Mouse (Mus musculus): ENCODE results near the gene Dtd2. TPM values are rescaled to one million over a fixed set of nuclear protein-coding genes. Genes with fewer than 3 reads are reported as not detected.

Dtd2 gene
- polyA plus RNA-seq, 1 experiment from 2014 or later, result 21.1 TPM

DNA sequence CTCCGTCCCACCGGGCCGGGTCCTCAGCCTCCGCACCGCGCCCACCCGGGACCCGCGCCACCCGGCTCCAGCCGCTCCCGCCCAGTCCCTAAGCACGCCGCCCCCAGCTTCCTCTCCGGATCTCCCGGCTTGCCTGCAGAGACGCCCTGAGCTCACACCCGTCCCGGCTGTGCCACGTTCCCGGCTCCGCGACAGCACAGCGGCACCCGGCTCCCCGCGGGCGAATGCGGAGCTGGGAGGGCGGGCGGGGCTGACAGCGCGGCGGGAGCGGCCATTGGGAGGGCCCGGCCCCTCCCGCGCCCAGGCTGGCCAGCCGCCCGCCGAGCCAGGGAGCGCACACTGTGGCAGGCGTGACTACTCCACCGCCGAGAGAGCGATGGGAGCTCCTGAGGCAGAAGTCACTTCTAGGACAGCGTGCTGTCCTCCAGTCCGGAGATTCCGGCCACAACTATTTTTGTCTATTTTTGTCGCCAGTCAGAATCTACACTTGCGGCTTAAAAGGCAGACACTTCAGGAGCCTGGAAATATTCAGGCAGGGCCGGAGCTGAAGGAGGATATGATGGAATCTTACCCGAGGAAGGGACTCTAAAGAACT is 35.1 kb downstream of the Dtd2 start, which contains the start of gene Heatr5a:
Heatr5a (minus strand) TSS at position 252 of the 595 bp plus-strand sequence.
- under 1% methylated on average over 52 of the region's 53 CpGs for WGBS

GRCm38 (mm10) chr12:51970352-51971069 is 35.8 kb downstream of the Dtd2 start:
- Histone ChIP-seq H3K27me3 (ENCODE audit: control insufficient read depth, insufficient read depth, low read length) (no peaks in the 10 kb centered on the region), H3K9me3 (replicated peaks; ENCODE audit: control insufficient read depth, low read length) (no peaks in the 10 kb centered on the region), H3K9ac (ENCODE audit: low read length) (peak overlapping the region; percentile 94), H3K4me2 (ENCODE audit: low read depth, low read length) (peak overlapping the region; percentile 60), H3K4me3 (replicated peaks; ENCODE audit: low read length) (peak overlapping the region; percentile 97), H3K36me3 (ENCODE audit: control insufficient read depth, insufficient read depth, low read length) (no peaks in the 10 kb centered on the region), H3K27ac (ENCODE audit: low read length) (peak overlapping the region; percentile 94), H3K4me1 (ENCODE audit: control insufficient read depth, insufficient read depth, low read length) (peaks cover 9% of the 10 kb centered on the region)
- 1% methylated on average over 32 of the region's 35 CpGs for WGBS
- peak; percentile 57 for ATAC-seq (ENCODE audit: insufficient read depth, low FRiP score)

More for the DNA sequence above, 35.1 kb downstream of the Dtd2 start, which contains the start of gene Heatr5a:
- H3K4me1 ChIP-seq (ENCODE audit: control insufficient read depth, insufficient read depth, low read length), result peaks cover 9% of the 10 kb centered on the region
- peak within 1 kb of the TSS; percentile 94 for H3K27ac ChIP-seq (ENCODE audit: low read length)
- no peaks in the 10 kb centered on the region for H3K9me3 ChIP-seq (replicated peaks; ENCODE audit: control insufficient read depth, low read length)
- peak; percentile 96 for ATAC-seq (ENCODE audit: insufficient read depth, low FRiP score)
- H3K36me3 ChIP-seq (ENCODE audit: control insufficient read depth, insufficient read depth, low read length), result no peaks in the 10 kb centered on the region
- H3K4me3 ChIP-seq (replicated peaks; ENCODE audit: low read length), result peak within 1 kb of the TSS; percentile 97
- peak within 1 kb of the TSS; percentile 60 for H3K4me2 ChIP-seq (ENCODE audit: low read depth, low read length)
- H3K27me3 ChIP-seq (ENCODE audit: control insufficient read depth, insufficient read depth, low read length), result no peaks in the 10 kb centered on the region
- H3K9ac ChIP-seq (ENCODE audit: low read length), result peak within 1 kb of the TSS; percentile 94

GRCm38 (mm10) chr12:51969876-51970275 is 36.4 kb downstream of the Dtd2 start:
- ATAC-seq (ENCODE audit: insufficient read depth, low FRiP score), result no peak
- Histone ChIP-seq H3K27ac (ENCODE audit: low read length) (no peak overlapping the region), H3K36me3 (ENCODE audit: control insufficient read depth, insufficient read depth, low read length) (no peaks in the 10 kb centered on the region), H3K9me3 (replicated peaks; ENCODE audit: control insufficient read depth, low read length) (no peaks in the 10 kb centered on the region), H3K9ac (ENCODE audit: low read length) (peak overlapping the region; percentile 43; the same call in 1 of the 2 replicates), H3K27me3 (ENCODE audit: control insufficient read depth, insufficient read depth, low read length) (no peaks in the 10 kb centered on the region), H3K4me1 (ENCODE audit: control insufficient read depth, insufficient read depth, low read length) (peaks cover 9% of the 10 kb centered on the region), H3K4me3 (replicated peaks; ENCODE audit: low read length) (peak overlapping the region; percentile 97), H3K4me2 (ENCODE audit: low read depth, low read length) (peak overlapping the region; percentile 60)
- WGBS, result 8% methylated on average over 7 of the region's 7 CpGs

DNA sequence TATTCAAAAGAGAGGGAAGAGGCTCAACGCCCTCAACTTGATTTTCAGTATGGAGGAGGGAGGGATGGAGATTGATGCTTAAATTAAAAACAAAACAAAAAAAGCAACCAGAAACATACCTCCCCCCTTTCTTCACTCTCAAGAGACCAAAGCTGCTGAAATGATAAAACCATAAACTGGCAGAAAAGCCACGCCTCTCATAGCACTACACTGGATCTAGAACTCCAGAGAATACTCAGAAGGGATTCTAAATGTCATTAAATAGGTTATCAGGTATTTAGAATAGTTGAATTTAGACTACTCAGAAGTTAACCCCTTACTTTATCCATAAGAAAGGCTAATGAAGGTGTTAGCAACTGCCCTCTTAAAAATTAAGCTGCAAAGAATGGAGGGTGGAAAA is 37.2 kb downstream of the Dtd2 start:
- H3K9me3 ChIP-seq (replicated peaks; ENCODE audit: control insufficient read depth, low read length), result no peaks in the 10 kb centered on the region
- H3K9ac ChIP-seq (ENCODE audit: low read length), result no peak overlapping the region
- no peak overlapping the region for H3K27ac ChIP-seq (ENCODE audit: low read length)
- WGBS, result 89% methylated on average over 2 of the region's 2 CpGs
- no peak for ATAC-seq (ENCODE audit: insufficient read depth, low FRiP score)
- H3K4me3 ChIP-seq (replicated peaks; ENCODE audit: low read length), result no peak overlapping the region
- no peak overlapping the region for H3K4me2 ChIP-seq (ENCODE audit: low read depth, low read length)
- H3K27me3 ChIP-seq (ENCODE audit: control insufficient read depth, insufficient read depth, low read length), result no peaks in the 10 kb centered on the region
- H3K4me1 ChIP-seq (ENCODE audit: control insufficient read depth, insufficient read depth, low read length), result peaks cover 14% of the 10 kb centered on the region
- H3K36me3 ChIP-seq (ENCODE audit: control insufficient read depth, insufficient read depth, low read length), result no peaks in the 10 kb centered on the region

- 79% methylated on average over 9 of the region's 9 CpGs for WGBS
- no peak for ATAC-seq (ENCODE audit: insufficient read depth, low FRiP score)
Observed at GRCm38 (mm10) chr12:51967915-51968595, 38.2 kb downstream of the Dtd2 start.

DNA sequence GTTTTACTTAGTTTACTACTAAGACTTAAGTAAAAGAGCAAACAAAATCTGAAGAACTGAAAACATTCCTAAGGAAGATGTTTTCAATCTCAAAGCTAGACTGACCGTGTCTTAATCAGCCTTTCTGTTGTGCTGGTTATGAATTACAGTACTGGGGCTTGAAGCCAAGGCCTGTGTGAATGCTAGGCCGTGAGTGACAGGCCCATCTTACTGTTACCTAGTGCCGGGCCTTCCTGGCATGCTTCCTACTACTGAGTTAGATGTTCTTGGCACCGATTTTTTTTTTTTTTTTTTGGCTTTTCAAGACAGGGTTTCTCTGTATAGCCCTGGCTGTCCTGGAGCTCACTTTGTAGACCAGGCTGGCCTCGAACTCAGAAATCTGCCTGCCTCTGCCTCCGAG is 48.7 kb downstream of the Dtd2 start:
- H3K4me2 ChIP-seq (ENCODE audit: low read depth, low read length), result no peak overlapping the region
- H3K9me3 ChIP-seq (replicated peaks; ENCODE audit: control insufficient read depth, low read length), result no peaks in the 10 kb centered on the region
- H3K27ac ChIP-seq (ENCODE audit: low read length), result no peak overlapping the region
- H3K4me1 ChIP-seq (ENCODE audit: control insufficient read depth, insufficient read depth, low read length), result no peaks in the 10 kb centered on the region
- no peak overlapping the region for H3K9ac ChIP-seq (ENCODE audit: low read length)
- H3K36me3 ChIP-seq (ENCODE audit: control insufficient read depth, insufficient read depth, low read length), result peaks cover 6% of the 10 kb centered on the region
- WGBS, result 87% methylated on average over 6 of the region's 6 CpGs
- H3K27me3 ChIP-seq (ENCODE audit: control insufficient read depth, insufficient read depth, low read length), result no peaks in the 10 kb centered on the region
- no peak for ATAC-seq (ENCODE audit: insufficient read depth, low FRiP score)
- no peak overlapping the region for H3K4me3 ChIP-seq (replicated peaks; ENCODE audit: low read length)

More at GRCm38 (mm10) chr12:51967915-51968595, 38.2 kb downstream of the Dtd2 start:
- Histone ChIP-seq H3K4me2 (ENCODE audit: low read depth, low read length) (no peak overlapping the region), H3K27ac (ENCODE audit: low read length) (no peak overlapping the region), H3K36me3 (ENCODE audit: control insufficient read depth, insufficient read depth, low read length) (no peaks in the 10 kb centered on the region), H3K4me3 (replicated peaks; ENCODE audit: low read length) (no peak overlapping the region), H3K9me3 (replicated peaks; ENCODE audit: control insufficient read depth, low read length) (no peaks in the 10 kb centered on the region), H3K4me1 (ENCODE audit: control insufficient read depth, insufficient read depth, low read length) (peaks cover 15% of the 10 kb centered on the region), H3K9ac (ENCODE audit: low read length) (no peak overlapping the region), H3K27me3 (ENCODE audit: control insufficient read depth, insufficient read depth, low read length) (no peaks in the 10 kb centered on the region)

DNA sequence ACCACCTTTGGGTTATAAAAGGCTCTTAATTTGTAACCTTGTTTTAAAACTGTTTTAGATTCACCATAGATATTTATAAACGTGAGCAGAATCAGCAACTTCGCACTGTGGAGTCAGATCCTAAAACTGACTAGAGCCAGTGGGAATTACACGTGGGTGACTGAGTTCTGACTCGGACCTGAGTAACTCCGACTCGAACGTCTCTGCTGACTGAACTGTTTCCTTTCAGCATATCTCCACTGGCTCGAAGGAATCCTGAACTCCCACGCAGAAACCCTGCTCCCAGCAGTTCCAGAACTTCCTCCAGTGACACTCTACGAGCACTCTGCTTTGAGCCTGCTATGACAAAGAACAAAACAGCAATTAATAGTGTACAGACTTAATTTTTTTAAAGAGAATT is 54.0 kb downstream of the Dtd2 start:
- Histone ChIP-seq H3K27ac (ENCODE audit: low read length) (no peak overlapping the region), H3K27me3 (ENCODE audit: control insufficient read depth, insufficient read depth, low read length) (no peaks in the 10 kb centered on the region), H3K4me3 (replicated peaks; ENCODE audit: low read length) (no peak overlapping the region), H3K9me3 (replicated peaks; ENCODE audit: control insufficient read depth, low read length) (peaks cover 4% of the 10 kb centered on the region; the same call in 1 of the 2 replicates), H3K4me2 (ENCODE audit: low read depth, low read length) (no peak overlapping the region), H3K9ac (ENCODE audit: low read length) (no peak overlapping the region), H3K36me3 (ENCODE audit: control insufficient read depth, insufficient read depth, low read length) (peaks cover 31% of the 10 kb centered on the region), H3K4me1 (ENCODE audit: control insufficient read depth, insufficient read depth, low read length) (no peaks in the 10 kb centered on the region)
- ATAC-seq (ENCODE audit: insufficient read depth, low FRiP score), result no peak
- 82% methylated on average over 10 of the region's 10 CpGs for WGBS

GRCm38 (mm10) chr12:51947498-51947945 is 58.8 kb downstream of the Dtd2 start:
- Histone ChIP-seq H3K4me3 (replicated peaks; ENCODE audit: low read length) (no peak overlapping the region), H3K9ac (ENCODE audit: low read length) (no peak overlapping the region), H3K36me3 (ENCODE audit: control insufficient read depth, insufficient read depth, low read length) (peaks cover 33% of the 10 kb centered on the region), H3K4me2 (ENCODE audit: low read depth, low read length) (no peak overlapping the region), H3K9me3 (replicated peaks; ENCODE audit: control insufficient read depth, low read length) (peaks cover 4% of the 10 kb centered on the region; the same call in 1 of the 2 replicates), H3K27ac (ENCODE audit: low read length) (no peak overlapping the region), H3K4me1 (ENCODE audit: control insufficient read depth, insufficient read depth, low read length) (no peaks in the 10 kb centered on the region), H3K27me3 (ENCODE audit: control insufficient read depth, insufficient read depth, low read length) (no peaks in the 10 kb centered on the region)
- no peak for ATAC-seq (ENCODE audit: insufficient read depth, low FRiP score)
- WGBS, result 87% methylated on average over 10 of the region's 10 CpGs

DNA sequence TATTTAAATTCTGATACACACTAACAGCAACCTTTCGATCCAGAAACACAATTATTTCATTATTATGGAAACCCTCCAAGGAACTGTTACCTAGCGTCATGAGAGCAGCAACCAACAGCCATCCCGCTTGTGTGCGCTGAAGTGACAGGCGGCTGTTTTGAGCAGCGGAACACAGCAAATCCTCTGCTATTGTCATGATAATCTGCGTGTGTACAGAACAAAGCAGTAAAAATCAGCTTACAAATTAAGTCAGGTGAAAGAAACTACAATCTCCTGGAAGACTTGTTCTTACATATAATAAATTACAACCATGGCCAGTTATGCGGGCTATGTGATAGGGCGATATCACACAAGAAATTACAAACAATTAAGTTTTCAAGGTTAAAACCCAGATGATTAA is 61.0 kb downstream of the Dtd2 start:
- Histone ChIP-seq H3K4me1 (ENCODE audit: control insufficient read depth, insufficient read depth, low read length) (no peaks in the 10 kb centered on the region), H3K36me3 (ENCODE audit: control insufficient read depth, insufficient read depth, low read length) (peaks cover 24% of the 10 kb centered on the region), H3K27me3 (ENCODE audit: control insufficient read depth, insufficient read depth, low read length) (no peaks in the 10 kb centered on the region), H3K9ac (ENCODE audit: low read length) (no peak overlapping the region), H3K27ac (ENCODE audit: low read length) (no peak overlapping the region), H3K4me2 (ENCODE audit: low read depth, low read length) (no peak overlapping the region), H3K4me3 (replicated peaks; ENCODE audit: low read length) (no peak overlapping the region), H3K9me3 (replicated peaks; ENCODE audit: control insufficient read depth, low read length) (peaks cover 4% of the 10 kb centered on the region; the same call in 1 of the 2 replicates)
- no peak for ATAC-seq (ENCODE audit: insufficient read depth, low FRiP score)
- WGBS, result 92% methylated on average over 9 of the region's 9 CpGs
